Mouse (Mus musculus): ENCODE results near the gene Col25a1.

GRCm38 (mm10) chr3:130418951-130419350 is 287.6 kb downstream of the Col25a1 start:
- TF ChIP-seq CTCF (conservative IDR thresholded peaks at IDR 0.05; ENCODE audit: insufficient read depth, insufficient read length, low read depth, low read length) (no peak), POLR2A (IDR thresholded peaks at IDR 0.05; ENCODE audit: low read depth, low read length) (no peak)
